Mouse (Mus musculus) neural tube, embryonic 13.5 days (tissue): ENCODE data around the gene Strap. TPM values are rescaled to one million over a fixed set of nuclear protein-coding genes. Genes with fewer than 3 reads are reported as not detected.

Experiments used
- ATAC-seq: fragments of 200-750 bp; cut with Nextera tagmentation; 2 replicates; pipeline ENCODE4 v1.8.0; 2017; ENCODE audit warnings: low read depth, mild to moderate bottlenecking, moderate TSS enrichment, moderate library complexity
- H3K27ac ChIP-seq: fragments of 300-500 bp; sonication (generic); replicated peaks from 2 replicates; pipeline ENCODE4 v1.5.1; 2015; ENCODE audit warnings: moderate library complexity, mild to moderate bottlenecking, inconsistent platforms
- H3K27me3 ChIP-seq: fragments of 300-500 bp; sonication (generic); 2 replicates; pipeline ENCODE4 v1.6.1; 2015; ENCODE audit warnings: mild to moderate bottlenecking, inconsistent platforms
- H3K36me3 ChIP-seq: fragments of 300-500 bp; sonication (generic); 2 replicates; pipeline ENCODE4 v1.6.1; 2015; ENCODE audit warnings: mild to moderate bottlenecking, inconsistent platforms
- H3K4me1 ChIP-seq: fragments of 300-500 bp; sonication (generic); replicated peaks from 2 replicates; pipeline ENCODE4 v1.6.1; 2015; ENCODE audit warnings: inconsistent platforms
- H3K4me2 ChIP-seq: fragments of 300-500 bp; sonication (generic); 2 replicates; pipeline ENCODE4 v1.6.1; 2015; ENCODE audit warnings: inconsistent platforms, mild to moderate bottlenecking, moderate library complexity
- H3K4me3 ChIP-seq: fragments of 300-500 bp; sonication (generic); 2 replicates; pipeline ENCODE4 v1.5.1; 2015; ENCODE audit warnings: mild to moderate bottlenecking, inconsistent platforms
- H3K9ac ChIP-seq: fragments of 300-500 bp; sonication (generic); 2 replicates; pipeline ENCODE4 v1.6.1; 2015; ENCODE audit warnings: moderate library complexity, mild to moderate bottlenecking, inconsistent platforms
- H3K9me3 ChIP-seq: fragments of 300-500 bp; sonication (generic); 2 replicates; pipeline ENCODE4 v1.6.1; 2016; ENCODE audit warnings: inconsistent platforms
- WGBS: fragments of 180-500 bp; shearing (Covaris S2); methylation state at CpG from one replicate; pipeline ENCODE4 v1.1.7; 2015; 5-methylcytosine and 5-hydroxymethylcytosine counted together
- polyA plus RNA-seq: library from polyadenylated mRNA; unstranded; fragments of >200 nt; fragmentation: Nextera tagmentation; extraction: Ambion mirVana; gene quantifications from 2 replicates; pipeline ENCODE4 v1.2.1, GENCODE M21; 2015

Strap gene
- polyA plus RNA-seq, 1 experiment from 2014 or later, result 175 TPM

- H3K36me3 ChIP-seq, result peaks cover 10% of the 10 kb centered on the region
- no peak overlapping the region for H3K4me2 ChIP-seq
- H3K4me1 ChIP-seq, result no peaks in the 10 kb centered on the region
- H3K27me3 ChIP-seq, result no peaks in the 10 kb centered on the region
- no peak overlapping the region for H3K27ac ChIP-seq
- no peak overlapping the region for H3K9ac ChIP-seq
- H3K4me3 ChIP-seq, result no peak overlapping the region
- H3K9me3 ChIP-seq, result peaks cover 11% of the 10 kb centered on the region
- 76% methylated on average over 29 of the region's 29 CpGs for WGBS
- ATAC-seq, result peak; percentile 54; the same call in 1 of the 2 replicates
Measured at GRCm38 (mm10) chr6:137796596-137797567, 62.0 kb downstream of the Strap start.

- ATAC-seq, result no peak
Measured at GRCm38 (mm10) chr6:137799253-137799652, 64.4 kb downstream of the Strap start.

More at GRCm38 (mm10) chr6:137799253-137799652, 64.4 kb downstream of the Strap start:
- Histone ChIP-seq H3K27me3 (no peaks in the 10 kb centered on the region), H3K4me1 (no peaks in the 10 kb centered on the region), H3K9me3 (peaks cover 11% of the 10 kb centered on the region), H3K27ac (no peak overlapping the region), H3K9ac (no peak overlapping the region), H3K4me3 (no peak overlapping the region), H3K4me2 (no peak overlapping the region), H3K36me3 (peaks cover 10% of the 10 kb centered on the region)
- WGBS, result 89% methylated on average over 9 of the region's 9 CpGs

Other genes with a start within 250 kb of the Strap start
- gene Eps8, start 80.2 kb upstream of the Strap start, polyA plus RNA-seq, result 10.8 and 11.0 TPM in 2 replicates
- gene Dera, start 19.5 kb downstream of the Strap start, polyA plus RNA-seq, result 17.3 and 18.8 TPM in 2 replicates